Mouse (Mus musculus) heart, embryonic 15.5 days (tissue): ENCODE measurements around the gene Hspb11. TPM values are rescaled to one million over a fixed set of nuclear protein-coding genes. Genes with fewer than 3 reads are reported as not detected.
A peak's percentile ranks its signal among the peaks of the same experiment; 100 is the strongest.

Source experiments
- ATAC-seq: fragments of 200-750 bp; cut with Nextera tagmentation; replicated peaks from 2 replicates; pipeline ENCODE4 v1.8.0; 2017; ENCODE audit warnings: low read depth, moderate TSS enrichment; ENCODE audit not compliant: insufficient number of reproducible peaks, insufficient read depth, low FRiP score
- H3K27ac ChIP-seq: fragments of 300-500 bp; sonication (generic); 2 replicates; pipeline ENCODE4 v1.5.1; 2015; ENCODE audit warnings: mild to moderate bottlenecking, inconsistent platforms
- H3K27me3 ChIP-seq: fragments of 300-500 bp; sonication (generic); 2 replicates; pipeline ENCODE4 v1.6.1; 2015; ENCODE audit warnings: inconsistent platforms
- H3K36me3 ChIP-seq: fragments of 300-500 bp; sonication (generic); 2 replicates; pipeline ENCODE4 v1.6.1; 2015; ENCODE audit warnings: mild to moderate bottlenecking, inconsistent platforms
- H3K4me1 ChIP-seq: fragments of 300-500 bp; sonication (generic); replicated peaks from 2 replicates; pipeline ENCODE4 v1.6.1; 2015; ENCODE audit warnings: inconsistent platforms
- H3K4me2 ChIP-seq: fragments of 300-500 bp; sonication (generic); 2 replicates; pipeline ENCODE4 v1.6.1; 2015; ENCODE audit warnings: inconsistent platforms, mild to moderate bottlenecking, moderate library complexity
- H3K4me3 ChIP-seq: fragments of 300-500 bp; sonication (generic); 2 replicates; pipeline ENCODE4 v1.5.1; 2015; ENCODE audit warnings: mild to moderate bottlenecking, inconsistent platforms
- H3K9ac ChIP-seq: fragments of 300-500 bp; sonication (generic); 2 replicates; pipeline ENCODE4 v1.6.1; 2015; ENCODE audit warnings: mild to moderate bottlenecking, inconsistent platforms
- H3K9me3 ChIP-seq: fragments of 300-500 bp; sonication (generic); replicated peaks from 2 replicates; pipeline ENCODE4 v1.6.1; 2016; ENCODE audit warnings: inconsistent platforms
- WGBS: fragments of 180-500 bp; shearing (Covaris S2); methylation state at CpG from one replicate; pipeline ENCODE4 v1.1.7; 2015; ENCODE audit warnings: mixed read lengths; 5-methylcytosine and 5-hydroxymethylcytosine counted together
- polyA plus RNA-seq: library from polyadenylated mRNA; unstranded; fragments of >200 nt; fragmentation: Nextera tagmentation; extraction: Ambion mirVana; gene quantifications from 2 replicates; pipeline ENCODE4 v1.2.1, GENCODE M21; 2015

The Hspb11 gene
- polyA plus RNA-seq, 1 experiment from 2014 or later = 40.2 TPM

DNA sequence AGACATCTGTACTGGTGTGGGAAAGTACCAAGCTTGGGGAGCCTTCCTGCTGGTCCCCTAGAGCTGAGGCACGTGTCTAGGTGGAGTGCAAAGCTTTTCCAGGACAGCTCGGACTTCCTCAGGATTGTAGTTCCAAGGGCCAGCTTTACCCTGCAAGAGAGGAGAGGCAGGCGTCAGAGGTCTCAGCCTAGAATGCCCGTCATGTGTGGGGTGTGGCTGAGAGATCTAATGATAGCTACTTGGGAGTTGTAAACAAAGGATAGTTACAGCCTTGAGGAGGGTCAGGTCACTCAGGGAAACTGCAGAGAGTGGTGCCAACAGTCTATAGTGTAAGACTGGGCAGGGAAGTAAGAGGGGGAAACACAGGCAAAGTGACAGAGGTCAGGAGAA, 38.9 kb downstream of the Hspb11 start:
- Histone ChIP-seq H3K4me2 (no peak overlapping the region), H3K9me3 (no peaks in the 10 kb centered on the region), H3K36me3 (no peaks in the 10 kb centered on the region), H3K9ac (no peak overlapping the region), H3K27me3 (no peaks in the 10 kb centered on the region), H3K4me1 (no peaks in the 10 kb centered on the region), H3K27ac (no peak overlapping the region), H3K4me3 (no peak overlapping the region)
- WGBS = 35% methylated on average over 4 of the region's 4 CpGs
- ATAC-seq = no peak

DNA sequence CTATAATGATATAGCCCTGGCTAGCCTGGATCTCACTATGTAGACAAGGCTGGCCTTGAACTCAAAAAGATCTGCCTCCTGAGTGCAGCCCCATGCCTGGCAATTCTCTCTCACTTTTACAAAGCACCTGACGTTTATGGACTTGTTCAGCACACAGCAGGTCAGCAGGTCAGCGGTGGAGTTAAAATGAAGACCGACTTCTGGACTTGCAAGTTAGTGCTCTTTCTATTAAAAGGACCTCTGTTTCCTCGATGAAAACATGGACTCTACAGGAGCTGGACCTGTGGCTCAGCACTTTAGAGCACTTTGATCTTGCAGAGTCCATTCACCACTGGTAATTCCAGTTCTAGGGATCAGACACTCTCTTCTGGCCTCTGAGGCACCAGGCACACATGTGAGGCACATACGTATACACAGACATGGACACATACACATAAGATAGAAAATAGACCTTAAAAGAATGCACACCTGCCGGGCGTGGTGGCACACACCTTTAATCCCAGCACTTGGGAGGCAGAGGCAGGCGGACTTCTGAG, 44.7 kb downstream of the Hspb11 start:
- H3K4me3 ChIP-seq = no peak overlapping the region
- no peak overlapping the region for H3K4me2 ChIP-seq
- H3K27me3 ChIP-seq = no peaks in the 10 kb centered on the region
- no peak for ATAC-seq
- H3K27ac ChIP-seq = no peak overlapping the region
- no peaks in the 10 kb centered on the region for H3K36me3 ChIP-seq
- no peaks in the 10 kb centered on the region for H3K4me1 ChIP-seq
- 73% methylated on average over 8 of the region's 8 CpGs for WGBS
- no peak overlapping the region for H3K9ac ChIP-seq
- no peaks in the 10 kb centered on the region for H3K9me3 ChIP-seq

DNA sequence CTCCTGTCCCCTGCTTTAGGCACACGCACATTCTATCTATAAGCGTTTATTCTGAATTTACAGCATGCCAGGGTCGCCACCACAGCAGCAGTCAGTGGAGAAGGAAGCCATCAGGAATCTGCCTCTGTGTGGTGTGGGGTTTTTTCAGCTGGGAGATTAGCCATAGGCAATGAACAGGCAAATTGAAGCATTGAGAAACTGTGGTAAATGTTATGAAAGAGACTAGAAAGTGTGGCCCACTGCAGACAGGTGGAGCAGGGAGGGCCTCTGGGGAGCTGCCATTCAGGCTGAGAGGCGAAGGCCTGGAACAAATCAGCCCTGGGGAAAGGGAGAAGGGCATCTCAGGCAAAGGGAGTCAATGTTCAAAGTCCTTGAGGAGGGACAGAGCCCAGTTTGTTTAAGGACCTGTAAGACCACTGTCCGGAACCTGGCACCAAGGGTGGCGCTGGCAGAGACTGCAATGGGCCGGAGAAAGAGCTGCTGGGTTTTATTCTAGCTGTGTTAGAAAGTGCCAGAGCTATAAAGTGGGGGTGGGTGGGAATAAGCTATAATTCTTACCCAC, 46.5 kb downstream of the Hspb11 start:
- no peak overlapping the region for H3K4me3 ChIP-seq
- no peaks in the 10 kb centered on the region for H3K4me1 ChIP-seq
- ATAC-seq = no peak
- 83% methylated on average over 7 of the region's 7 CpGs for WGBS
- no peak overlapping the region for H3K27ac ChIP-seq
- no peaks in the 10 kb centered on the region for H3K36me3 ChIP-seq
- H3K27me3 ChIP-seq = no peaks in the 10 kb centered on the region; the same call in 1 of the 2 replicates
- no peak overlapping the region for H3K4me2 ChIP-seq
- no peaks in the 10 kb centered on the region for H3K9me3 ChIP-seq
- no peak overlapping the region for H3K9ac ChIP-seq

DNA sequence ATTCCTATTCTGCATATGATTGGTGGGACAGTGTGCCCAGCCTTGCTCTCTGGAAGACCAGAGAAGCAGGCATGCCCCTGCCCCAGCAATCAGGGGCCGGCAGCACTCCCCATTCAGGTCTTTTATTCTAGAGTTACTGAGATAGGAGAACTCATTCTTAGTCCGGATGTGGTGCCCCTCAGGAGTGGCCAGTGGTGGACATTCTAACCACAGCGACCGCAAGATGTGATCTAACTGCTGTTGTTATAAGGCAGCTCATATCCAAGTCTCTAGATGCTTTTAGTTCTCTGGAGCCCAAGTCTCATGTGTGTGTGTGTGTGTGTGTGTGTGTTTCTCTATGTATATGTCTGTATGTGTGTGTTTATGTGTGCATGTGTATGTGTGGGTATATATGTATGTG, 47.0 kb downstream of the Hspb11 start:
- no peaks in the 10 kb centered on the region for H3K36me3 ChIP-seq
- H3K4me1 ChIP-seq = peaks cover 2% of the 10 kb centered on the region; the same call in 1 of the 2 replicates
- no peak overlapping the region for H3K4me2 ChIP-seq
- H3K9me3 ChIP-seq = no peaks in the 10 kb centered on the region
- WGBS = 76% methylated on average over 4 of the region's 4 CpGs
- no peak for ATAC-seq
- no peak overlapping the region for H3K9ac ChIP-seq
- no peaks in the 10 kb centered on the region; the same call in 1 of the 2 replicates for H3K27me3 ChIP-seq
- H3K27ac ChIP-seq = no peak overlapping the region
- no peak overlapping the region for H3K4me3 ChIP-seq

DNA sequence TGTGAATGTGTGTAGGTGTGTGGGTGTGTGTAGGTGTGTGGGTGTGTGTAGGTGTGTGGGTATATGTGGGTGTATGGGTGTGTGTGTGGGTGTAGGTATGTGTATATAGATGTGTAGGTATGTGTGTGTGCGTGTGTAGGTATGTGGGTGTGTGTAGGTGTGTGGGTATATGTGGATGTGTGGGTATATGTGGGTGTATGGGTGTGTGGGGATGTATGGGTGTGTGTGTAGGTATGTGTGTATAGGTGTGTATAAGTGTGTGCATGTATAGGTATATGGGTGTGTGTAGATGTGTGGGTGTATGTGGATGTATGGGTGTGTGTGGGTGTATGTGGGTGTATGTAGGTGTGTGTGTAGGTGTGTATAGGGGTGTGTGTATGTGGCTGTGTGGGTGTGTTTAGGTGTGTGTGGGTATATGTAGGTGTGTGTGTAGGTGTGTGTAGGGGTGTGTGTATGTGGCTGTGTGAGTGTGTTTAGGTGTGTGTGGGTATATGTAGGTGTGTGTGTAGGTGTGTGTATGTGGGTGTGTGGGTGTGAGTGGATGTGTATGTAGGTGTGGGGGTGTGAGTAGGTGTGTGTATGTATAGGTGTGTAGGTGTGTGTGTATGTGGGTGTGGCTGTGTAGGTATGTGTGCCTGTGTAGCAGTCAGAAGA, 47.6 kb downstream of the Hspb11 start:
- Histone ChIP-seq H3K4me1 (peaks cover 4% of the 10 kb centered on the region; the same call in 1 of the 2 replicates), H3K4me2 (no peak overlapping the region), H3K36me3 (no peaks in the 10 kb centered on the region), H3K9me3 (no peaks in the 10 kb centered on the region), H3K4me3 (no peak overlapping the region), H3K27ac (no peak overlapping the region), H3K9ac (no peak overlapping the region), H3K27me3 (no peaks in the 10 kb centered on the region; the same call in 1 of the 2 replicates)
- ATAC-seq = no peak
- WGBS = 83% methylated on average over 1 of the region's 1 CpGs

DNA sequence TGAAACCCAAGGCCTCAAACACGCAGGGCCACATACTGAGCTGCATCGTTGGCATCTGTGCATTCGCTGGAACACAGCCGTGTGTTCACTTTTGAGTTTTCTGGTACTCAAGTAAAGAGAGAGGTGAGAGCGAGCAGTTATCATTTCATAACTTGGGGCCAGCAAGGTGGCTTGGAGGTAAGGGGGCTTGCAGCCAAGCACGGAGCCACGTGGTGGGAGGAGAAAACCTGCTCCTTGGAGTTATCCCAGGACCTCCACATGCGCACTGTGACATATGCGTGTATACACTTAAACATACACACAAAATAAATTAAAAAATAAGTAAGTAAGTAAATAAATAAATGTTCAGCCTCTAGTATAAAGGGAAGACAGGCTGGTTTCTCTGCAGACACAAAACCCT, 48.8 kb downstream of the Hspb11 start:
- H3K9ac ChIP-seq = no peak overlapping the region
- no peak overlapping the region for H3K4me3 ChIP-seq
- H3K4me2 ChIP-seq = no peak overlapping the region
- peaks cover 4% of the 10 kb centered on the region; the same call in 1 of the 2 replicates for H3K4me1 ChIP-seq
- H3K27me3 ChIP-seq = peaks cover 4% of the 10 kb centered on the region; the same call in 1 of the 2 replicates
- 85% methylated on average over 9 of the region's 9 CpGs for WGBS
- H3K36me3 ChIP-seq = no peaks in the 10 kb centered on the region
- no peak for ATAC-seq
- no peaks in the 10 kb centered on the region for H3K9me3 ChIP-seq
- H3K27ac ChIP-seq = no peak overlapping the region

DNA sequence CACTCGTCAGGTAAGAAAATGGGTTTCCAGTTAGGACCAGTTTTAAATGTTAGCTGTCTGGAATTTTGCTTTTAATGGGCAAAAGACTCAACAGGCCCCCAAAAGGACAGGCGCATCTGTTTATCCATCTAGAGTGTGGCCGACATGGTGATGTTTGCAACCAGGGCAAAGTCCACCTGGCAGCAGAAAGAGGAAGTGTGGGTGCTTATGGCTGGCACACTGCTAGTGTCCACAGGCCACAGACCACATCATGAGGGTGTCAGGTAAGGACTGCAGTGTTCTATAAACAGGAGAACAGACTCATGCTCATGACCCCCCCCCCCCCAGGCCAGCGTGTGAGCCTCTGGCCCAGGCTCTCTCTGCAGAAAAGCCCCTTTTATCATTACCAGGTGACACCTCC, 49.4 kb downstream of the Hspb11 start:
- Histone ChIP-seq H3K4me2 (no peak overlapping the region), H3K27me3 (peaks cover 4% of the 10 kb centered on the region; the same call in 1 of the 2 replicates), H3K4me1 (peaks cover 4% of the 10 kb centered on the region; the same call in 1 of the 2 replicates), H3K4me3 (no peak overlapping the region), H3K9ac (no peak overlapping the region), H3K36me3 (no peaks in the 10 kb centered on the region), H3K9me3 (no peaks in the 10 kb centered on the region), H3K27ac (no peak overlapping the region)
- no peak for ATAC-seq
- WGBS = 70% methylated on average over 4 of the region's 4 CpGs

DNA sequence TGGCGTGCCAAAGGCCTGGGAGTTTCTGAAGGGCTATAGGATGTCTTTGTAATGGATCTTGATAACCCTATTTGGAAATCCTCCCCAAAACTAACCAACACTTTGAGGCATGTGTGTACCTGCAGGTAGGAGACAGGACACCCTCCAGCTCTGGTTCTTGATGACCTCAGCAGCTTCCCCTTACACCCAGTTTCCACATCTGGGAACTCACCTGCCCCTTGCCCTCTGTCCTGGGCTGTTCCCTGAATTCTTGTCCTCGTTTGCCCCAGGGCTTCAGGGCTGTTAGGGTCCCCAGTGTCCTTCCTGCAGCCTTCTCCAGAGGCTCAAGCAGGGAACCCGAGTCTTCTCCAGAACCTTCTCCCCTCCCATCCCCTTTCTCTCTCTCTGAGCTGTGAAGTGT, 50.1 kb downstream of the Hspb11 start:
- 65% methylated on average over 3 of the region's 3 CpGs for WGBS
- Histone ChIP-seq H3K9ac (no peak overlapping the region), H3K4me1 (peaks cover 4% of the 10 kb centered on the region; the same call in 1 of the 2 replicates), H3K9me3 (no peaks in the 10 kb centered on the region), H3K27me3 (peaks cover 4% of the 10 kb centered on the region; the same call in 1 of the 2 replicates), H3K36me3 (no peaks in the 10 kb centered on the region), H3K27ac (no peak overlapping the region), H3K4me3 (no peak overlapping the region), H3K4me2 (no peak overlapping the region)
- ATAC-seq = no peak

DNA sequence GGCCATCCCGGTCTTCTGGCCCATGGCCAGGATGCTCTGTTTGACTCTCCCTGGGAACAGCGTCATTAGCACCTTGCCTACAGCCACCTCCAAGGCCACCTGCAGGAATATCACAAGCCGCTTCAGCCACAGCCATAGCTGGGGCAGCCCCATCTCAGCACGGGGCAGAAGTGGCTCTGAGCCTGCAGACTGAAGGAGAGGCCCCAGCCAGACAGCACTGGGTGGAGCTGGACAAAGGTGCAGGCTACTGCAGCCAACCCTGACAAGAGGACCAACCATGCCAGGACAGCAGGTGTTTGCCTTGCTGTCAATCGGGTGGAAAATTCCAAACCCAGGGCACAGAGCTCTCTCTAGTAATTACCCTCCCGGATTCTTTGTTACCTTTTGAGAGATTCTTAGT, 53.6 kb downstream of the Hspb11 start, which contains the start of gene Dio1:
TSS of gene Dio1 (minus strand) at position 204 of the 400 bp plus-strand sequence.
- no peak within 1 kb of the TSS for H3K27ac ChIP-seq
- 45% methylated on average over 6 of the region's 6 CpGs for WGBS
- H3K9ac ChIP-seq = no peak within 1 kb of the TSS
- H3K36me3 ChIP-seq = no peaks in the 10 kb centered on the region
- H3K27me3 ChIP-seq = peaks cover 4% of the 10 kb centered on the region; the same call in 1 of the 2 replicates
- no peak within 1 kb of the TSS for H3K4me3 ChIP-seq
- ATAC-seq = no peak
- no peaks in the 10 kb centered on the region for H3K9me3 ChIP-seq
- H3K4me2 ChIP-seq = no peak within 1 kb of the TSS
- peaks cover 4% of the 10 kb centered on the region; the same call in 1 of the 2 replicates for H3K4me1 ChIP-seq

DNA sequence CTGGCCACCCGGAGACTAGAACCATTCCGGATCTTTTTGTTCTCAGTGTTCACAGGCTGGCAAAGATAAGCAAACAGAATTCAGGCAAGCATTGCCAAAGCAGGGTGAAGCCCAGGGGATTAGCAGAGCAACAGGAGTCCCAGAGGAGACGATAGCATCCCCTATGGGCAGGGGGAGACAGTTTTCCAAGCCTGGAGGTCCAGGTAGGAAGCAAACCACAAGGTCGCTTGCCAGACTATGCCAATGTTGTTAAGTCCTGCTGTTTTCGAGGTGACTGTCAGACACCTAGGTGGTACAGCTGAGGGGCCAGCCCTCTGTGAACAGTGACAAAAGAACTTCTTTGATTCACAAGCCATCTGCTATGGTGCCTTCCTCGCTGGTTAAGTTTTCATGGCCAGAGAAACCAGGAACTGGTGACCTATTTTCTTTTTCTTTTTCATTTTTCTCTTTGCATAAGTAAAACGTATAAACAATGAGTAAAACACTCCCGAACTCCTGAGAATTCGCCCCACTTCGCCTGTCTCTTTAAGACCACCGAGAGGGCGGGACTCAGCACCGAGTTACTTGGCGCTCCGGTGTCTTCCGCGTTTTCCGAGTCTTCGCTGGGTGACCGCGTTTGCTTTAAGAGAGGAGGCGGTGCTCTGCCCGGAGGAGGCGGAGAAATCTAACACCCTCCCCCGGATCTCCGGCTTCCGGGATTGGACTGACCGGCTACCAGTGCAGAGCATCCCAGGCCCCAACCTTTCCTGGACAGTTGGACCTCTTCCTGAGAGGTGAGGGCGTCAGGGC, 60.5 kb downstream of the Hspb11 start, which contains the start of gene Yipf1:
TSS of gene Yipf1 (plus strand) at position 674 of the 789 bp plus-strand sequence.
- peak within 1 kb of the TSS; percentile 84 for H3K4me2 ChIP-seq
- no peaks in the 10 kb centered on the region for H3K27me3 ChIP-seq
- ATAC-seq = peak; percentile 93
- H3K27ac ChIP-seq = peak within 1 kb of the TSS; percentile 68
- peak within 1 kb of the TSS; percentile 64 for H3K4me3 ChIP-seq
- no peaks in the 10 kb centered on the region for H3K9me3 ChIP-seq
- H3K4me1 ChIP-seq = peaks cover 12% of the 10 kb centered on the region
- H3K9ac ChIP-seq = peak within 1 kb of the TSS; percentile 60
- 0 out of 2 replicates have a peak, but pooled peaks cover 6% of the 10 kb centered on the region for H3K36me3 ChIP-seq
- under 1% methylated on average over 29 of the region's 29 CpGs for WGBS

DNA sequence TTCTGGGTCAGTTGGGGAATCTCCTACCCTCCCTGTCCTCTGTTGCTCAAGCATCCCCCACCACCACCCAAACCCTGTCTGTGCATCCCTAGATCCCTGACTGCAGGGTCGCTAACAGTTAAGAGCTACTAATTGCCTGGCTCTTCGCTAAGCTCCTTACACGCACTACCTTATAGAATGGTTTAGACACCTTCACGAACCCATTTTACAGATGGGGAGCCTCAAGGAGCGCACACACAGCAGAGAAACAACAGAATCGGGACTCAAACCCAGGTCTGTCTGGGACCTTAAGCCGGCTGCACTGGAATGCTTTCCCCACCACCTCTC, 61.0 kb downstream of the Hspb11 start:
- Histone ChIP-seq H3K4me3 (peak overlapping the region; percentile 64), H3K9me3 (no peaks in the 10 kb centered on the region), H3K36me3 (0 out of 2 replicates have a peak, but pooled peaks cover 11% of the 10 kb centered on the region), H3K9ac (peak overlapping the region; percentile 57), H3K4me1 (peaks cover 12% of the 10 kb centered on the region), H3K4me2 (peak overlapping the region; percentile 84), H3K27me3 (no peaks in the 10 kb centered on the region), H3K27ac (no peak overlapping the region)
- ATAC-seq = no peak
- 8% methylated on average over 7 of the region's 7 CpGs for WGBS
